Mouse (Mus musculus) heart, postnatal 0 days (tissue): Measurements from ENCODE around the gene Adamtsl1.

Source experiments
- CTCF ChIP-seq: IDR thresholded peaks from 2 replicates; pipeline ENCODE4 v1.5.1; 2016; ENCODE audit warnings: antibody characterized with exemption, control low read depth, low read depth
- EP300 ChIP-seq: IDR thresholded peaks from 2 replicates; pipeline ENCODE4 v1.6.1; 2016; ENCODE audit warnings: antibody characterized with exemption, low read depth

DNA sequence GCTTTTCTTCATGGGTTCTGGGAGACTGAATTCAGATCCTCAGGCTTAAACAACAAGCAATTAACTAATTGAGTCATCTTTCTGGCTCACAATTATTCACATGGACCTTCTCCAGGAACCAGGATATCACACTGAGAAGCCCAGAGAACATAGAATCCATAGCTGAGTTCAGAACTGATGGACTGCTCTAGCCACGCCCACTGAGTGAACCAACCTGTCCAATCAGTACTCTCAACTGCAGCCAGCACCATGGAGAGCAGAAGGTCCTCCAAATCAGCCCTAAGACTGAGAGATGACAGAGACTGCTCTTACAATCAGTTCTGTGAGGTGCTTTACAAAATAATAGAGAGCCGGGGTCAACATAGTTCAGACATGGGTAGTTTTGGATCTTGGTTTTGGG lies 276.3 kb downstream of the Adamtsl1 start:
- TF ChIP-seq CTCF (no peak), EP300 (no peak)
